Mouse (Mus musculus): ENCODE measurements around the gene Mest. TPM values are rescaled to one million over a fixed set of nuclear protein-coding genes. Genes with fewer than 3 reads are reported as not detected.

The Mest gene
- polyA plus RNA-seq, 1 experiment from 2014 or later: 1,099 TPM

GRCm38 (mm10) chr6:30711365-30711763 lies 12.0 kb upstream of the Mest start:
- Histone ChIP-seq H3K4me3 (replicated peaks; ENCODE audit: low read depth, low read length) (no peak overlapping the region), H3K9ac (ENCODE audit: low read depth, low read length) (no peak overlapping the region), H3K36me3 (ENCODE audit: insufficient read depth, low read length) (no peaks in the 10 kb centered on the region), H3K4me2 (ENCODE audit: low read length) (no peak overlapping the region), H3K4me1 (replicated peaks; ENCODE audit: insufficient read depth, low read length) (no peaks in the 10 kb centered on the region; the same call in 1 of the 2 replicates), H3K9me3 (replicated peaks; ENCODE audit: low read length) (no peaks in the 10 kb centered on the region), H3K27me3 (ENCODE audit: insufficient read depth, low read length) (no peaks in the 10 kb centered on the region), H3K27ac (no peak overlapping the region)
- 70% methylated on average over 10 of the region's 10 CpGs for WGBS
- no peak for ATAC-seq (replicated peaks; ENCODE audit: low FRiP score, low read depth)
- no peak for DNase-seq (ENCODE audit: low spot score)
- no peak for TF ChIP-seq CTCF (IDR thresholded peaks at IDR 0.05; ENCODE audit: low read depth)

- no peak for TF ChIP-seq CTCF (IDR thresholded peaks at IDR 0.05; ENCODE audit: low read depth)
- ATAC-seq (replicated peaks; ENCODE audit: low FRiP score, low read depth) (no peak), DNase-seq (ENCODE audit: low spot score) (peak; percentile 56)
- no peaks in the 10 kb centered on the region for H3K36me3 ChIP-seq (ENCODE audit: insufficient read depth, low read length)
- no peak overlapping the region for H3K9ac ChIP-seq (ENCODE audit: low read depth, low read length)
- WGBS: 61% methylated on average over 7 of the region's 7 CpGs
- H3K27me3 ChIP-seq (ENCODE audit: insufficient read depth, low read length): no peaks in the 10 kb centered on the region
- no peaks in the 10 kb centered on the region; the same call in 1 of the 2 replicates for H3K4me1 ChIP-seq (replicated peaks; ENCODE audit: insufficient read depth, low read length)
- H3K4me2 ChIP-seq (ENCODE audit: low read length): no peak overlapping the region
- no peak overlapping the region for H3K4me3 ChIP-seq (replicated peaks; ENCODE audit: low read depth, low read length)
- H3K9me3 ChIP-seq (replicated peaks; ENCODE audit: low read length): no peaks in the 10 kb centered on the region
- H3K27ac ChIP-seq: no peak overlapping the region
Measured at GRCm38 (mm10) chr6:30712484-30712883, 10.9 kb upstream of the Mest start.

DNA sequence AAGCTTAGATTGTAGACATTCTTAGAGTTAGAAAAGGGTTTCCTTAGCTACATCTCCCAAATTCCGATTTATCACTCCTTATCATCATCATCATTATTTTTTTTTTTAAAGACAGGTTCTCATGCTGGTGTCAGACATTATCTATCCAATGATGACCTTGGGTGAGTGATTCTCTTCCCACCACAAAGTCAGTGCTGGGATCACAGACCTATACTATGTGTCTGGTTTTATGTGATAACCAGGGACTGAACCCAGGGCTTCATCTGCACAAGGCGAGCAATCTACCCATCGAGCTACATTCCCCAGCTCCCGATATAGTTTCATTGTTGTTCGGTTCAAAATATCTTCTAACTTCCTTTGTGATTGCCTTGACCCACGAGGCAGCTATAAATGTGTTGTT lies 9.9 kb upstream of the Mest start:
- Histone ChIP-seq H3K4me3 (replicated peaks; ENCODE audit: low read depth, low read length) (no peak overlapping the region), H3K9ac (ENCODE audit: low read depth, low read length) (no peak overlapping the region), H3K27me3 (ENCODE audit: insufficient read depth, low read length) (no peaks in the 10 kb centered on the region), H3K36me3 (ENCODE audit: insufficient read depth, low read length) (no peaks in the 10 kb centered on the region), H3K27ac (peak overlapping the region; percentile 55; the same call in 1 of the 2 replicates), H3K4me2 (ENCODE audit: low read length) (no peak overlapping the region; the same call in 1 of the 2 replicates), H3K4me1 (replicated peaks; ENCODE audit: insufficient read depth, low read length) (no peaks in the 10 kb centered on the region; the same call in 1 of the 2 replicates), H3K9me3 (replicated peaks; ENCODE audit: low read length) (no peaks in the 10 kb centered on the region)
- no peak for TF ChIP-seq CTCF (IDR thresholded peaks at IDR 0.05; ENCODE audit: low read depth)
- ATAC-seq (replicated peaks; ENCODE audit: low FRiP score, low read depth) (no peak), DNase-seq (ENCODE audit: low spot score) (no peak)
- whole genome bisulfite sequencing: 73% methylated on average over 6 of the region's 6 CpGs

DNA sequence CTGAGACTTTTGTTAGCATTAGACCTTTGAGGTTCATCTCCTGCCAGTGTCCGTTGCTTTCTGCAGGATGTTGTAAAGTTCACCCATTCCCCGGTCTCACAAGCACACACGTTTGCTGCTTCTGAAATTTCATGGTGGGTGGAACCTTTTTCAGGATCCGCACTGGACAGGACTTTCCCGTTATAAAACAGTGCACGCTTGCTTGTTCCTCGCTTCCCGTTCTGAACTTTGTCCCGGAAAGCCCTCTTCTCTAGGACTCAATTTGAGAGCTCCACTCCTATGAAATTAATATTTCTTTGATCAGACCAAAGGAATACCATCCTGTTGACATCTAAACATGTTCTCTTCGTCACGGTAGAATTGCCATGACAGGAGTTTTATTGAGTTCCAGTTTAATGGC lies 9.5 kb upstream of the Mest start:
- no peak overlapping the region for H3K4me3 ChIP-seq (replicated peaks; ENCODE audit: low read depth, low read length)
- no peak for TF ChIP-seq CTCF (IDR thresholded peaks at IDR 0.05; ENCODE audit: low read depth)
- peak overlapping the region; percentile 55 for H3K27ac ChIP-seq
- peak overlapping the region; percentile 0; the same call in 1 of the 2 replicates for H3K4me2 ChIP-seq (ENCODE audit: low read length)
- DNase-seq (ENCODE audit: low spot score) (peak; percentile 58), ATAC-seq (replicated peaks; ENCODE audit: low FRiP score, low read depth) (no peak)
- 30% methylated on average over 11 of the region's 11 CpGs for WGBS
- H3K27me3 ChIP-seq (ENCODE audit: insufficient read depth, low read length): no peaks in the 10 kb centered on the region
- no peaks in the 10 kb centered on the region for H3K9me3 ChIP-seq (replicated peaks; ENCODE audit: low read length)
- no peak overlapping the region for H3K9ac ChIP-seq (ENCODE audit: low read depth, low read length)
- H3K4me1 ChIP-seq (replicated peaks; ENCODE audit: insufficient read depth, low read length): no peaks in the 10 kb centered on the region; the same call in 1 of the 2 replicates
- no peaks in the 10 kb centered on the region for H3K36me3 ChIP-seq (ENCODE audit: insufficient read depth, low read length)

- no peak overlapping the region for H3K4me3 ChIP-seq (replicated peaks; ENCODE audit: low read depth, low read length)
- H3K9ac ChIP-seq (ENCODE audit: low read depth, low read length): no peak overlapping the region
- H3K4me2 ChIP-seq (ENCODE audit: low read length): no peak overlapping the region; the same call in 1 of the 2 replicates
- H3K27ac ChIP-seq: peak overlapping the region; percentile 58; the same call in 1 of the 2 replicates
- ATAC-seq (replicated peaks; ENCODE audit: low FRiP score, low read depth) (no peak; the same call in 1 of the 2 replicates), DNase-seq (ENCODE audit: low spot score) (peak; percentile 92)
- 49% methylated on average over 5 of the region's 5 CpGs for WGBS
- H3K4me1 ChIP-seq (replicated peaks; ENCODE audit: insufficient read depth, low read length): no peaks in the 10 kb centered on the region; the same call in 1 of the 2 replicates
- no peaks in the 10 kb centered on the region for H3K9me3 ChIP-seq (replicated peaks; ENCODE audit: low read length)
- H3K27me3 ChIP-seq (ENCODE audit: insufficient read depth, low read length): no peaks in the 10 kb centered on the region
- H3K36me3 ChIP-seq (ENCODE audit: insufficient read depth, low read length): no peaks in the 10 kb centered on the region
- no peak for TF ChIP-seq CTCF (IDR thresholded peaks at IDR 0.05; ENCODE audit: low read depth)
Measured at GRCm38 (mm10) chr6:30714891-30715471, 8.4 kb upstream of the Mest start.

- no peaks in the 10 kb centered on the region for H3K36me3 ChIP-seq (ENCODE audit: insufficient read depth, low read length)
- H3K27ac ChIP-seq: no peak overlapping the region
- WGBS: 88% methylated on average over 7 of the region's 7 CpGs
- DNase-seq (ENCODE audit: low spot score): no peak
- no peaks in the 10 kb centered on the region for H3K27me3 ChIP-seq (ENCODE audit: insufficient read depth, low read length)
- H3K9ac ChIP-seq (ENCODE audit: low read depth, low read length): no peak overlapping the region
- H3K9me3 ChIP-seq (replicated peaks; ENCODE audit: low read length): no peaks in the 10 kb centered on the region
- TF ChIP-seq CTCF (IDR thresholded peaks at IDR 0.05; ENCODE audit: low read depth): no peak
- no peak overlapping the region for H3K4me2 ChIP-seq (ENCODE audit: low read length)
- ATAC-seq (replicated peaks; ENCODE audit: low FRiP score, low read depth): no peak
- H3K4me1 ChIP-seq (replicated peaks; ENCODE audit: insufficient read depth, low read length): peaks cover 11% of the 10 kb centered on the region; the same call in 1 of the 2 replicates
- H3K4me3 ChIP-seq (replicated peaks; ENCODE audit: low read depth, low read length): no peak overlapping the region
Measured at GRCm38 (mm10) chr6:30716796-30717195, 6.6 kb upstream of the Mest start.

Data from kidney, postnatal 0 days (tissue).